Comparison of ENCODE assay signal across 9 mouse cellular contexts in the genomic region with DNA sequence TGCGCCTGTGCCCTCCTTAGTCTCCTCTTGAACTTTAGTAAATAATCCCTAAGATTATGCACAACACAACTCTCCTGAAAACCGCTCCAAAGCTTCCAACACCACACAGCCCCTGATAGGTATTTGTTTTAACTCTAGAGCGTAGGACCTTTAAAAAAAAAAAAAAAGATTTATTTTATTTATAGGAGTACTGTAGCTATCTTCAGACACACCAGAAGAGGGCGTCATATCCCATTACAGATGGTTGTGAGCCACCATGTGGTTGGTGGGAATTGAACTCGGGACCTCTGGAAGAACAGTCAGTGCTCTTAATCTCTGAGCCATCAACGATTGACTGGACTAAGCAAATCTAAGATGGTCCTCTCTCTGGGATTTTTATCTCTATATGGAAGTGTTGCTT. TPM values are rescaled to one million over a fixed set of nuclear protein-coding genes. Genes with fewer than 3 reads are reported as not detected.
A peak's percentile ranks its signal among the peaks of the same experiment; 100 is the strongest.
DNase-seq lines count a peak whose midpoint lies in the region; ATAC-seq and TF ChIP-seq lines count a peak whose summit lies in the region.
"Had no signal": no experiment of that assay in that cellular context is flagged by ENCODE, and none has a peak within 500 bp of the region (broad histone marks: within the 10 kb centered on the region; RNA-seq: fewer than 3 reads in every experiment).

No protein-coding gene starts in this region.

- H3K4me3 ChIP-seq in heart, embryonic 14.5 days (ENCODE audit: control insufficient read depth in 1 of 2, insufficient read depth in 1 of 2, low read depth in 1 of 2, low read length in 2 of 2) = peak overlapping the region in 1 of 2 experiments; percentile 71; a peak in 3 of 4 replicates
- peak overlapping the region; percentile 56 for H3K4me3 ChIP-seq in hindbrain, embryonic 14.5 days (replicated peaks; ENCODE audit: low read length)
- peak overlapping the region; percentile 49 for H3K4me3 ChIP-seq in midbrain, embryonic 12.5 days

- CTCF ChIA-PET in Patski (lab: Charles Lee) = interaction anchor here (1.1 to 1.7 kb wide), 3 partner anchors 15 to 47 kb away, joined by 3 read pairs; no protein-coding TSS in a partner anchor

- DNase-seq in heart, adult 9 months (ENCODE audit: low spot score in 2 of 2) = no peak
- DNase-seq in Patski (ENCODE audit: low read depth, low spot score) (no peak), adipocyte (ENCODE audit: low spot score) (no peak)
- DNase-seq in hindbrain, embryonic 14.5 days (ENCODE audit: low spot score) = no peak
- DNase-seq in spleen, adult 12 weeks (ENCODE audit: low spot score) = no peak
- DNase-seq: gastrocnemius, postnatal 14 days had no signal

- H3K4me2 ChIP-seq in heart, embryonic 14.5 days (ENCODE audit: low read length) = peak overlapping the region; percentile 73
- H3K4me2 ChIP-seq in hindbrain, embryonic 14.5 days (replicated peaks) = peak overlapping the region; percentile 60
- peak overlapping the region; percentile 57 for H3K4me2 ChIP-seq in midbrain, embryonic 12.5 days (replicated peaks)

- TF ChIP-seq CTCF in Patski (IDR thresholded peaks at IDR 0.05) = peak; percentile 28

- no peak for ATAC-seq in heart, embryonic 14.5 days (ENCODE audit: insufficient number of reproducible peaks, insufficient read depth, low FRiP score, low read depth)
- ATAC-seq in Patski = no peak
- ATAC-seq in hindbrain, embryonic 14.5 days (ENCODE audit: low FRiP score) = 0 out of 2 replicates have a peak, but pooled peaks have one; percentile 4
- ATAC-seq in midbrain, embryonic 12.5 days (ENCODE audit: low FRiP score, low read depth) = no peak
- ATAC-seq in megakaryocyte-erythroid progenitor cell, adult 5-6 weeks (replicated peaks; ENCODE audit: low FRiP score, low TSS enrichment, poor library complexity, severe bottlenecking) = no peak

- in situ Hi-C loops in Patski (cut with MboI; ENCODE audit: low pct_unique_long_range_greater_than_20kb) = no loop called here

- H3K9ac ChIP-seq in heart, embryonic 14.5 days (ENCODE audit: low read length) = no peak overlapping the region; the same call in 1 of the 2 replicates
- H3K9ac ChIP-seq in hindbrain, embryonic 14.5 days = peak overlapping the region; percentile 74; the same call in 1 of the 2 replicates
- H3K9ac ChIP-seq in midbrain, embryonic 12.5 days (replicated peaks) = no peak overlapping the region

- no peaks in the 10 kb centered on the region for H3K9me3 ChIP-seq in heart, embryonic 14.5 days (ENCODE audit: control insufficient read depth, low read length)
- H3K9me3 ChIP-seq in hindbrain, embryonic 14.5 days (ENCODE audit: control insufficient read depth, low read length) = no peaks in the 10 kb centered on the region
- no peaks in the 10 kb centered on the region for H3K9me3 ChIP-seq in midbrain, embryonic 12.5 days

- WGBS in heart, embryonic 14.5 days = 56% methylated on average over 6 of the region's 6 CpGs
- 72% methylated on average over 6 of the region's 6 CpGs for WGBS in hindbrain, embryonic 14.5 days
- 69% methylated on average over 6 of the region's 6 CpGs for WGBS in midbrain, embryonic 12.5 days

- POLR2A ChIA-PET in Patski (lab: Charles Lee) = no interaction called here

- no peak overlapping the region for H3K27ac ChIP-seq in heart, embryonic 14.5 days (replicated peaks in 1 of 2; ENCODE audit: control insufficient read depth in 1 of 2, insufficient read depth in 1 of 2, low read depth in 2 of 2, low read length in 2 of 2)
- no peak overlapping the region for H3K27ac ChIP-seq in hindbrain, embryonic 14.5 days
- H3K27ac ChIP-seq in midbrain, embryonic 12.5 days (replicated peaks) = no peak overlapping the region

- no peaks in the 10 kb centered on the region for H3K36me3 ChIP-seq in heart, embryonic 14.5 days (ENCODE audit: control insufficient read depth, insufficient read depth, low read length)
- no peaks in the 10 kb centered on the region for H3K36me3 ChIP-seq in hindbrain, embryonic 14.5 days (replicated peaks; ENCODE audit: control insufficient read depth, insufficient read depth)
- no peaks in the 10 kb centered on the region for H3K36me3 ChIP-seq in midbrain, embryonic 12.5 days

- H3K27me3 ChIP-seq in heart, embryonic 14.5 days (ENCODE audit: control insufficient read depth, insufficient read depth, low read length) = no peaks in the 10 kb centered on the region
- H3K27me3 ChIP-seq in Patski = no peaks in the 10 kb centered on the region
- H3K27me3 ChIP-seq in hindbrain, embryonic 14.5 days (ENCODE audit: control insufficient read depth, insufficient read depth, low read length) = no peaks in the 10 kb centered on the region
- no peaks in the 10 kb centered on the region for H3K27me3 ChIP-seq in midbrain, embryonic 12.5 days

- peaks cover 0 to 4% of the 10 kb centered on the region in 2 experiments; a peak in 1 of 4 replicates for H3K4me1 ChIP-seq in heart, embryonic 14.5 days (ENCODE audit: control insufficient read depth in 2 of 2, insufficient read depth in 2 of 2, low read length in 2 of 2)
- H3K4me1 ChIP-seq in hindbrain, embryonic 14.5 days (replicated peaks; ENCODE audit: control insufficient read depth, insufficient read depth, low read length) = 0 out of 2 replicates have a peak, but pooled peaks cover 7% of the 10 kb centered on the region
- H3K4me1 ChIP-seq in midbrain, embryonic 12.5 days = no peaks in the 10 kb centered on the region

RNA-seq across cellular contexts. Expression of a gene that starts 0.9 kb away (rescaled TPM):
- polyA plus RNA-seq in heart, embryonic 14.5 days (2014; fragmentation: Nextera tagmentation; extraction: Ambion mirVana) = 3.5 and 3.8 TPM in 2 replicates
- 5.7 TPM for polyA plus RNA-seq in Patski (2021)
- polyA plus RNA-seq in hindbrain, embryonic 14.5 days (2014; fragmentation: Nextera tagmentation; extraction: Ambion mirVana) = 6.9 and 10.3 TPM in 2 replicates
- 3.5 and 3.7 TPM in 2 replicates for polyA plus RNA-seq in midbrain, embryonic 12.5 days (2016; fragmentation: Nextera tagmentation; extraction: Ambion mirVana)
- 1.0 and 2.0 TPM in 2 replicates for total RNA-seq in megakaryocyte-erythroid progenitor cell, adult 5-6 weeks (2014; fragmentation: Nextera tagmentation)
- total RNA-seq in megakaryocyte-erythroid progenitor cell, adult 5-6 weeks (2017) = 1.6 and 7.2 TPM in 2 replicates

RNA-seq across cellular contexts. Expression of a gene that starts 9.8 kb away (rescaled TPM):
- polyA plus RNA-seq in heart, embryonic 14.5 days (2014; fragmentation: Nextera tagmentation; extraction: Ambion mirVana) = 52.6 and 54.0 TPM in 2 replicates
- 1,527 TPM for polyA plus RNA-seq in Patski (2021)
- polyA plus RNA-seq in hindbrain, embryonic 14.5 days (2014; fragmentation: Nextera tagmentation; extraction: Ambion mirVana) = 74.7 and 91.2 TPM in 2 replicates
- 95.2 and 103 TPM in 2 replicates for polyA plus RNA-seq in midbrain, embryonic 12.5 days (2016; fragmentation: Nextera tagmentation; extraction: Ambion mirVana)
- total RNA-seq in megakaryocyte-erythroid progenitor cell, adult 5-6 weeks (2014; fragmentation: Nextera tagmentation) = 33.0 and 41.4 TPM in 2 replicates
- 13.7 and 17.1 TPM in 2 replicates for total RNA-seq in megakaryocyte-erythroid progenitor cell, adult 5-6 weeks (2017)

RNA-seq across cellular contexts. Expression of a gene that starts 25.9 kb away (rescaled TPM):
- polyA plus RNA-seq in heart, embryonic 14.5 days (2014; fragmentation: Nextera tagmentation; extraction: Ambion mirVana) = 6.6 and 10.1 TPM in 2 replicates
- polyA plus RNA-seq in Patski (2021) = not detected
- polyA plus RNA-seq in hindbrain, embryonic 14.5 days (2014; fragmentation: Nextera tagmentation; extraction: Ambion mirVana) = not detected in 2 replicates
- polyA plus RNA-seq in midbrain, embryonic 12.5 days (2016; fragmentation: Nextera tagmentation; extraction: Ambion mirVana) = not detected in 2 replicates
- not detected in 2 replicates for total RNA-seq in megakaryocyte-erythroid progenitor cell, adult 5-6 weeks (2014; fragmentation: Nextera tagmentation)
- not detected in 2 replicates for total RNA-seq in megakaryocyte-erythroid progenitor cell, adult 5-6 weeks (2017)

RNA-seq across cellular contexts. Expression of a gene that starts 39.6 kb away (rescaled TPM):
- polyA plus RNA-seq in heart, embryonic 14.5 days (2014; fragmentation: Nextera tagmentation; extraction: Ambion mirVana) = 42.0 and 49.1 TPM in 2 replicates
- 45.2 TPM for polyA plus RNA-seq in Patski (2021)
- 46.2 and 46.8 TPM in 2 replicates for polyA plus RNA-seq in hindbrain, embryonic 14.5 days (2014; fragmentation: Nextera tagmentation; extraction: Ambion mirVana)
- polyA plus RNA-seq in midbrain, embryonic 12.5 days (2016; fragmentation: Nextera tagmentation; extraction: Ambion mirVana) = 57.5 and 59.2 TPM in 2 replicates
- total RNA-seq in megakaryocyte-erythroid progenitor cell, adult 5-6 weeks (2014; fragmentation: Nextera tagmentation) = 21.0 and 28.1 TPM in 2 replicates
- 41.0 and 71.2 TPM in 2 replicates for total RNA-seq in megakaryocyte-erythroid progenitor cell, adult 5-6 weeks (2017)

RNA-seq across cellular contexts. Expression of a gene that starts 39.6 kb away (rescaled TPM):
- polyA plus RNA-seq in heart, embryonic 14.5 days (2014; fragmentation: Nextera tagmentation; extraction: Ambion mirVana) = 496 and 549 TPM in 2 replicates
- polyA plus RNA-seq in Patski (2021) = 368 TPM
- 195 and 217 TPM in 2 replicates for polyA plus RNA-seq in hindbrain, embryonic 14.5 days (2014; fragmentation: Nextera tagmentation; extraction: Ambion mirVana)
- polyA plus RNA-seq in midbrain, embryonic 12.5 days (2016; fragmentation: Nextera tagmentation; extraction: Ambion mirVana) = 219 and 223 TPM in 2 replicates
- total RNA-seq in megakaryocyte-erythroid progenitor cell, adult 5-6 weeks (2014; fragmentation: Nextera tagmentation) = 173 and 209 TPM in 2 replicates
- 330 and 537 TPM in 2 replicates for total RNA-seq in megakaryocyte-erythroid progenitor cell, adult 5-6 weeks (2017)

Comparison
In these comparisons a context has a peak if more than half of its experiments do, and no peak if none do; other contexts are left out.
1. RNA of a gene that starts 9.8 kb away (polyA plus RNA-seq): 1,527 TPM in Patski (single experiment); 95.2 to 103 TPM in midbrain, embryonic 12.5 days, 74.7 to 91.2 TPM in hindbrain, embryonic 14.5 days and 52.6 to 54.0 TPM in heart, embryonic 14.5 days; every median in the first group is over 10 times any median in the second.
2. Peak in every context shown above with its lines, with median percentiles within 50 percentile points of each other: H3K4me2 ChIP-seq.